Mouse (Mus musculus): Measurements from ENCODE around the gene Tbc1d1. TPM values are rescaled to one million over a fixed set of nuclear protein-coding genes. Genes with fewer than 3 reads are reported as not detected.

Tbc1d1 gene
- polyA plus RNA-seq, 1 experiment from 2014 or later = 11.6 TPM

DNA sequence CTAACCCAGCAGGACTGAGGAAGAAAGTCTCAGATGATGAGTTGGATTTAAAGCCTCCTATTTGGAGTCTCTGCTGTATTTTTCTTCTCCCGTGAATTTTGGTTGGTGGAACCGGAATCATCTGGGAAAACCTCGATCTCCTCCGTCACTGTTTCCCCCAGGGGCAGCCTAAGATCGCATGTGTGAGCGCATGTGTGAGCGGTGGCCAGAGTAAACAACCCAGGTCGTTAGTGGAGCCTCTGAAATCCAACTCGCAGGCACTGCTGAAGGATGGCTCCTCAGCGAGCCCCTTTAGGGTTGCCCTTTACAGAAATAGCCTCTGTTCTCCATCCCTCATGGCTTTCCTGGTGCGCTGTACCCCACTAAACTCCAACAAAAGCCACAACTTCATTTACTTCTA is 37.2 kb downstream of the Tbc1d1 start:
- H3K4me2 ChIP-seq (ENCODE audit: low read length) = no peak overlapping the region
- ATAC-seq (no peak), DNase-seq (ENCODE audit: low spot score) (no peak)
- no peak overlapping the region for H3K4me3 ChIP-seq (ENCODE audit: low read depth, low read length)
- H3K9me3 ChIP-seq (replicated peaks; ENCODE audit: control insufficient read depth, low read length) = peaks cover 6% of the 10 kb centered on the region; the same call in 1 of the 2 replicates
- no peaks in the 10 kb centered on the region for H3K4me1 ChIP-seq (ENCODE audit: control insufficient read depth, insufficient read depth, low read length)
- 57% methylated on average over 11 of the region's 11 CpGs for WGBS
- H3K27me3 ChIP-seq (replicated peaks; ENCODE audit: control insufficient read depth, insufficient read depth, low read length) = no peaks in the 10 kb centered on the region
- no peaks in the 10 kb centered on the region for H3K36me3 ChIP-seq (ENCODE audit: control insufficient read depth, insufficient read depth, low read length)
- no peak overlapping the region for H3K27ac ChIP-seq (ENCODE audit: low read depth, low read length)
- H3K9ac ChIP-seq (ENCODE audit: low read length) = no peak overlapping the region

GRCm38 (mm10) chr5:64196250-64196865 is 40.3 kb downstream of the Tbc1d1 start:
- ATAC-seq (peak; percentile 73), DNase-seq (ENCODE audit: low spot score) (peak; percentile 80)
- H3K27ac ChIP-seq (ENCODE audit: low read depth, low read length) = no peak overlapping the region
- no peak overlapping the region for H3K4me3 ChIP-seq (ENCODE audit: low read depth, low read length)
- no peaks in the 10 kb centered on the region for H3K4me1 ChIP-seq (ENCODE audit: control insufficient read depth, insufficient read depth, low read length)
- 100% methylated on average over 1 of the region's 1 CpGs for WGBS
- H3K9ac ChIP-seq (ENCODE audit: low read length) = no peak overlapping the region
- H3K4me2 ChIP-seq (ENCODE audit: low read length) = no peak overlapping the region
- no peaks in the 10 kb centered on the region for H3K9me3 ChIP-seq (replicated peaks; ENCODE audit: control insufficient read depth, low read length)
- H3K36me3 ChIP-seq (ENCODE audit: control insufficient read depth, insufficient read depth, low read length) = no peaks in the 10 kb centered on the region
- H3K27me3 ChIP-seq (replicated peaks; ENCODE audit: control insufficient read depth, insufficient read depth, low read length) = no peaks in the 10 kb centered on the region

DNA sequence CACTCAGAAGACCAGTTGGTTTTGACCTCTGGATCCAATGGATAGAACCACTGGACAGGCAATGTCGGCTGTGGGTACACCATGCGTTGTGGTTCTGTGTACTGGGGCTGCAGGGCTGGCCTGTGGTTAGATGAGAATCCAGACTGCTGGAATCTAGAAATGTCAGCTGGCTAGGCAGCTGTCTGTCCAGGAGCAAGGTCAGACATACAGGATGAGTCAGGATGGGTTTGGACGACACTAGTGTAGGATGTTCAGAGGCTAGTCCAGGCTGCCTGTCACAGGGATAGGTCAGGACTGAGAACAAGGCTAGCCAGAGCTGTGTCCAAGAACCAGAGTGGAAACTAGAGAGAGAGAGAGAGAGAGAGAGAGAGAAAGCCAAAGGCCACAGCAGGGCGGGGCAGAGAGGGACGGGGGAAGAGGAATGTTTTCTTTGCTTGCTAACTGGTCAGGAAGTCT is 40.8 kb downstream of the Tbc1d1 start:
- no peaks in the 10 kb centered on the region for H3K27me3 ChIP-seq (replicated peaks; ENCODE audit: control insufficient read depth, insufficient read depth, low read length)
- no peaks in the 10 kb centered on the region for H3K36me3 ChIP-seq (ENCODE audit: control insufficient read depth, insufficient read depth, low read length)
- H3K4me2 ChIP-seq (ENCODE audit: low read length) = no peak overlapping the region
- H3K27ac ChIP-seq (ENCODE audit: low read depth, low read length) = no peak overlapping the region
- no peak for DNase-seq (ENCODE audit: low spot score)
- no peak for ATAC-seq
- WGBS = 84% methylated on average over 5 of the region's 5 CpGs
- no peaks in the 10 kb centered on the region for H3K4me1 ChIP-seq (ENCODE audit: control insufficient read depth, insufficient read depth, low read length)
- no peak overlapping the region for H3K9ac ChIP-seq (ENCODE audit: low read length)
- H3K9me3 ChIP-seq (replicated peaks; ENCODE audit: control insufficient read depth, low read length) = no peaks in the 10 kb centered on the region
- H3K4me3 ChIP-seq (ENCODE audit: low read depth, low read length) = no peak overlapping the region

GRCm38 (mm10) chr5:64198624-64199023 is 42.5 kb downstream of the Tbc1d1 start:
- ATAC-seq (no peak), DNase-seq (ENCODE audit: low spot score) (no peak)
- no peaks in the 10 kb centered on the region for H3K27me3 ChIP-seq (replicated peaks; ENCODE audit: control insufficient read depth, insufficient read depth, low read length)
- 92% methylated on average over 7 of the region's 7 CpGs for WGBS
- H3K9ac ChIP-seq (ENCODE audit: low read length) = no peak overlapping the region
- no peaks in the 10 kb centered on the region for H3K36me3 ChIP-seq (ENCODE audit: control insufficient read depth, insufficient read depth, low read length)
- no peaks in the 10 kb centered on the region for H3K9me3 ChIP-seq (replicated peaks; ENCODE audit: control insufficient read depth, low read length)
- no peak overlapping the region for H3K4me3 ChIP-seq (ENCODE audit: low read depth, low read length)
- no peak overlapping the region for H3K27ac ChIP-seq (ENCODE audit: low read depth, low read length)
- no peaks in the 10 kb centered on the region for H3K4me1 ChIP-seq (ENCODE audit: control insufficient read depth, insufficient read depth, low read length)
- H3K4me2 ChIP-seq (ENCODE audit: low read length) = no peak overlapping the region

DNA sequence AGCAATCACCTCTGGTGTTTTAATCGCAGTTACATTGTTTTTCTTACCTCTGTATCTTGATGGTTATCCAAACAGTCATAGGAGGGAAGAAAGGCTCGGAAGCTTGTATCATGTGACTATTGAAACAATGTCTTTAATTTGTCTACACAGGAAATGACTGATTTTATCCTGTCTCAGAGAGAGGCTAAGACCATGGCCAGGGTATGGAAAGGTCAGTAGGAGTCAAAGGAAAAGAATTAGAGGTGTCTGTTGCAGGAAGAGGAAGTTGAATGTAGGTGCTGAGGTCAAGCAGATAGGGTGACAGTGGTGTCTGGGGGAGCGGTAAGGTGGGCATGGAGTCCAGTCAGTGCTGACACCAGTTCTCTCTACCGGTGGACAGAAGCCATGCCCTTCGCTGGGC is 45.0 kb downstream of the Tbc1d1 start:
- no peak for ATAC-seq
- no peaks in the 10 kb centered on the region for H3K27me3 ChIP-seq (replicated peaks; ENCODE audit: control insufficient read depth, insufficient read depth, low read length)
- no peaks in the 10 kb centered on the region for H3K36me3 ChIP-seq (ENCODE audit: control insufficient read depth, insufficient read depth, low read length)
- no peak overlapping the region for H3K4me3 ChIP-seq (ENCODE audit: low read depth, low read length)
- no peak overlapping the region for H3K9ac ChIP-seq (ENCODE audit: low read length)
- DNase-seq (ENCODE audit: low spot score) = no peak
- 88% methylated on average over 5 of the region's 5 CpGs for WGBS
- no peak overlapping the region for H3K4me2 ChIP-seq (ENCODE audit: low read length)
- H3K9me3 ChIP-seq (replicated peaks; ENCODE audit: control insufficient read depth, low read length) = no peaks in the 10 kb centered on the region
- no peaks in the 10 kb centered on the region for H3K4me1 ChIP-seq (ENCODE audit: control insufficient read depth, insufficient read depth, low read length)
- H3K27ac ChIP-seq (ENCODE audit: low read depth, low read length) = no peak overlapping the region

- H3K27me3 ChIP-seq (replicated peaks; ENCODE audit: control insufficient read depth, insufficient read depth, low read length) = no peaks in the 10 kb centered on the region
- H3K9me3 ChIP-seq (replicated peaks; ENCODE audit: control insufficient read depth, low read length) = no peaks in the 10 kb centered on the region
- no peak overlapping the region for H3K4me3 ChIP-seq (ENCODE audit: low read depth, low read length)
- H3K36me3 ChIP-seq (ENCODE audit: control insufficient read depth, insufficient read depth, low read length) = no peaks in the 10 kb centered on the region
- 32% methylated on average over 2 of the region's 2 CpGs for whole genome bisulfite sequencing
- H3K9ac ChIP-seq (ENCODE audit: low read length) = no peak overlapping the region
- 0 out of 2 replicates have a peak, but pooled peaks have one; percentile 29 for ATAC-seq
- no peak overlapping the region for H3K27ac ChIP-seq (ENCODE audit: low read depth, low read length)
- H3K4me1 ChIP-seq (ENCODE audit: control insufficient read depth, insufficient read depth, low read length) = no peaks in the 10 kb centered on the region
- DNase-seq (ENCODE audit: low spot score) = peak; percentile 68
- no peak overlapping the region for H3K4me2 ChIP-seq (ENCODE audit: low read length)
These were observed 46.2 kb downstream of the Tbc1d1 start for GRCm38 (mm10) chr5:64202306-64202705.

- H3K9me3 ChIP-seq (replicated peaks; ENCODE audit: control insufficient read depth, low read length) = no peaks in the 10 kb centered on the region
- no peak overlapping the region for H3K9ac ChIP-seq (ENCODE audit: low read length)
- no peaks in the 10 kb centered on the region for H3K27me3 ChIP-seq (replicated peaks; ENCODE audit: control insufficient read depth, insufficient read depth, low read length)
- H3K4me1 ChIP-seq (ENCODE audit: control insufficient read depth, insufficient read depth, low read length) = no peaks in the 10 kb centered on the region
- H3K4me3 ChIP-seq (ENCODE audit: low read depth, low read length) = no peak overlapping the region
- H3K27ac ChIP-seq (ENCODE audit: low read depth, low read length) = no peak overlapping the region
- ATAC-seq (no peak), DNase-seq (ENCODE audit: low spot score) (no peak)
- H3K36me3 ChIP-seq (ENCODE audit: control insufficient read depth, insufficient read depth, low read length) = no peaks in the 10 kb centered on the region
- 94% methylated on average over 3 of the region's 3 CpGs for WGBS
- no peak overlapping the region for H3K4me2 ChIP-seq (ENCODE audit: low read length)
These were observed 49.5 kb downstream of the Tbc1d1 start for GRCm38 (mm10) chr5:64205610-64206009.

DNA sequence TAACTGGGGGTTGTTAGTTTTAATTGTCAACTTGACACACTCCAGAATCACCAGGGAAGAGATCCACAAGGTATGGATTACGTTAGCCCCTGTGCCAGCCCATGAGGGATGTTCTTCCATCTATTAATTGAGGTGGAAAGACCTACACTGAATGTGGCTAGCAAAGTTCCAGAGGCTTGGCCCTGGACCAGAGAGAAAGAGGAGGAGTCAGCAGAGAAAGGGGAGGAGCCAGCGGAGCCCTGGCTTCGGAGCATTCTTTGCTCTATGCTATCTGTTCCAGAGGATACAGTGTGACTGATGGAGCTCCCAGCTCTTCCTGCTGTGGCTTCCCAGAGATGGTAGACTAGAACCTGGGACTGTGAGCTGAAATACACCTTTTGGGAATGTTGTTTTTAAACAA is 50.3 kb downstream of the Tbc1d1 start:
- H3K27ac ChIP-seq (ENCODE audit: low read depth, low read length) = no peak overlapping the region
- H3K4me2 ChIP-seq (ENCODE audit: low read length) = no peak overlapping the region
- ATAC-seq = no peak
- no peaks in the 10 kb centered on the region for H3K36me3 ChIP-seq (ENCODE audit: control insufficient read depth, insufficient read depth, low read length)
- no peak overlapping the region for H3K9ac ChIP-seq (ENCODE audit: low read length)
- H3K4me1 ChIP-seq (ENCODE audit: control insufficient read depth, insufficient read depth, low read length) = no peaks in the 10 kb centered on the region
- H3K9me3 ChIP-seq (replicated peaks; ENCODE audit: control insufficient read depth, low read length) = no peaks in the 10 kb centered on the region
- H3K4me3 ChIP-seq (ENCODE audit: low read depth, low read length) = no peak overlapping the region
- 72% methylated on average over 3 of the region's 3 CpGs for WGBS
- no peaks in the 10 kb centered on the region for H3K27me3 ChIP-seq (replicated peaks; ENCODE audit: control insufficient read depth, insufficient read depth, low read length)
- DNase-seq (ENCODE audit: low spot score) = no peak

DNA sequence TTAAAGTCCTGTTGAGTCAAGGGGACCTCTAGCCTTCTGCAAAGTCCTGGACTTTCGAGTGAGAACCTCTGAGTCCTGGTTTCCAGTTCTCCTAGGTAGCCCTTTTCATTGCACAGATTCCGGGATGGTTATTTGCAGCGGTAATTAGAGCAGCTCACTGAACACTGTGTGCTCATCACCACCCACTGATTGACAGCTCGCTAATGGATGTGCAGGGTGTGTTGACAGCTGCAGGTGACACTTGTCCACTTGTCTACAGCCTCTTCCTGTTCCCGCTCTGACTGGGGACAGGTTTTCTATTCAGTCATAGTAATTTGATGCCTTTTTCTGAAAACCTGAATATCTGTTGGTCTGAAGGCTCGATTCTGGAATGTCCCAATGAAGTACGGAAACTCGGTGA is 50.8 kb downstream of the Tbc1d1 start:
- Histone ChIP-seq H3K27ac (ENCODE audit: low read depth, low read length) (no peak overlapping the region), H3K4me3 (ENCODE audit: low read depth, low read length) (no peak overlapping the region), H3K36me3 (ENCODE audit: control insufficient read depth, insufficient read depth, low read length) (no peaks in the 10 kb centered on the region), H3K9me3 (replicated peaks; ENCODE audit: control insufficient read depth, low read length) (no peaks in the 10 kb centered on the region), H3K9ac (ENCODE audit: low read length) (no peak overlapping the region), H3K4me1 (ENCODE audit: control insufficient read depth, insufficient read depth, low read length) (no peaks in the 10 kb centered on the region), H3K27me3 (replicated peaks; ENCODE audit: control insufficient read depth, insufficient read depth, low read length) (no peaks in the 10 kb centered on the region), H3K4me2 (ENCODE audit: low read length) (no peak overlapping the region)
- no peak for DNase-seq (ENCODE audit: low spot score)
- 80% methylated on average over 8 of the region's 8 CpGs for WGBS
- no peak for ATAC-seq
